Mouse (Mus musculus) heart, postnatal 14 days (tissue): Measurements from ENCODE around the gene Zfp280c. TPM values are rescaled to one million over a fixed set of nuclear protein-coding genes. Genes with fewer than 3 reads are reported as not detected.
A peak's percentile ranks its signal among the peaks of the same experiment; 100 is the strongest.

Experiments used
- DNase-seq, 2 experiments: peaks; one replicate each; pipeline ENCODE4 v3.0.0; 2021 to 2022
- intact Hi-C: fragments of 180-260 bp; cut with DNase I; formaldehyde crosslinking; loops from one replicate; pipeline ENCODE4 v1.15.1; 2025
- microRNA-seq, 2 experiments: library from miRNA; unstranded; fragments of <30 nt; microRNA quantifications; one replicate each; pipeline ENCODE4 v1.2.0; 2021 to 2022
- total RNA-seq, 2 experiments: library from RNA; stranded (reverse); gene quantifications; 2 replicates each; pipeline ENCODE4 v1.2.3; 2021

Gene Zfp280c
- total RNA-seq, 2 experiments from 2014 or later: 8.2 to 9.4 TPM

DNA sequence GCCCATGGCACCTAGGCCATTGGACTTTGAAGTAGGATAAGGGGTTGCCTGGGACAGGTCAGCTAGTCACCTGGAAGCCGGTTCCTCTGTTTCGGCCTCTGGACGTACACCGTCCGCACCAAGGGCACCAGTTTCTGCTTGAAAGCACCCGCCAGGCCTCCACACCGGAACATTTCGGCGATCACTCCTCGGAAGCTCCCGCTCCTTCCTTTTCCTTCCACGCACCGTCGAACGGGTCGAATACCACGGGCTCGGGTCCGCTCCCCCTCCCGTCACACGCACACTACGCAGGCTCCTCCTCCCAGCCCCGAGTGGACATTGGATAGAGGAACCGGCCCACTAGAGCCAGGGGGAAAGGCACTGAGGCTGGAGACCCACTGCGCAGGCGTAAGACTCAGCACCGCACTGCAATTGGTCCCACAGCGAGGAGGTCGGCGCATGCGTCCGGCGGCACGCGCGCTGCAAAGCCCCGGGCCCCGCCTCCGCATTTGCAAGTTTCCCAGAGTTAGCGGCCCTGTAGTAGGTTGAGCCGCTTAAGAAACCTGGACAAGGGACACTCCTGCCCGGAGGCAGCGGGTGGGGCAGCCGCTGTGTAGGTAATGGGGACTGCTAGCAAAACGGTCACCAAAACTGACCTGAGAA is 81.0 kb downstream of the Zfp280c start, which contains the start of gene Aifm1:
Gene Aifm1, minus strand, starts transcription at position 398 of the 642 bp plus-strand sequence.
- intact Hi-C loops: no loop called here
- DNase-seq: peak; percentile 90 to 92

DNA sequence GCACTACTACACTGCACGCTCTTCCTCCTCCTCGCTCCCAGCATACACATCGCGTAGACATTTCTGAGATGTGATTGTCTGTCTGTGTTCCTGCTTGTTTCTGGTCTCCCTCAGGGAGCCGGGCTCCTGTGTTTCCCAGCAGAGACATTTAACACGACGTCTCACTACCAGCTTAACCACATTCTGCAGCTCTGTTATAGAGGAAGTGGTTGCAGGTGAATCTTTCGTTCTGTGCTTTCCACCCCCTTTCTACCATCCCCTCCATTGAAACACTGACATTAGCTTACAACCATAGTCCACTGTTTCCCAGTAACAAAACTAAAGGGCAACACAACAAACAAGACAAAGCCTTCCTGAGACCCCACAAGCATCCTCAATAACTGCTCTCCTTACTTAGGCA is 100.5 kb downstream of the Zfp280c start:
- DNase-seq: no peak
- intact Hi-C loops: no loop called here

Small RNA genes lying within 50 kb of the gene (microRNA-seq; reads per million reads assigned to microRNA genes)
- 0 reads per million in 2 experiments for gene Gm27828

Other genes starting within 250 kb of the Zfp280c start
- 10 to 100 TPM in 1 of 2 experiments, 1 to 10 TPM in 1; 8.4 to 12.3 TPM for gene Elf4, start 131.4 kb downstream of the Zfp280c start, total RNA-seq
- gene Aifm1, start 80.9 kb downstream of the Zfp280c start, total RNA-seq: 100 to 1,000 TPM in 1 of 2 experiments, 10 to 100 TPM in 1; 91.4 to 105 TPM
- gene Rab33a, start 75.2 kb downstream of the Zfp280c start, total RNA-seq: under 1 TPM in 1 of 2 experiments, not detected in 1; 0.24 TPM
- 1 to 10 TPM; 2.3 to 2.5 TPM for gene Slc25a14, start 28.9 kb upstream of the Zfp280c start, total RNA-seq
- not detected for gene Gpr119, start 80.0 kb upstream of the Zfp280c start, total RNA-seq
- 1 to 10 TPM; 2.4 to 2.6 TPM for gene Rbmx2, start 100.5 kb upstream of the Zfp280c start, total RNA-seq